Mouse (Mus musculus) ES-E14 (cell line): Measurements from ENCODE around the gene Vmn2r56. TPM values are rescaled to one million over a fixed set of nuclear protein-coding genes. Genes with fewer than 3 reads are reported as not detected.

Experiments
- DNase-seq: peaks from one replicate; pipeline ENCODE4 v3.0.0-alpha.2; 2013; ENCODE audit warnings: low read depth, low spot score
- H3K27ac ChIP-seq: 2 replicates; pipeline ENCODE4 v1.5.1; 2012; ENCODE audit warnings: low read depth, mild to moderate bottlenecking, low read length, moderate library complexity, mixed read lengths; ENCODE audit not compliant: poor library complexity, insufficient read depth, severe bottlenecking
- H3K36me3 ChIP-seq: 2 replicates; pipeline ENCODE4 v1.6.1; 2012; ENCODE audit warnings: mild to moderate bottlenecking, low read length, moderate library complexity, mixed read lengths; ENCODE audit not compliant: control insufficient read depth, poor library complexity, insufficient read depth, severe bottlenecking
- H3K4me1 ChIP-seq, 2 experiments: fragments of 150-350 bp in 1 of 2; sonication (generic) in 1 of 2; 2 replicates each; pipeline ENCODE4 v1.6.1; 2012; ENCODE audit warnings: low read length in 2 of 2, mild to moderate bottlenecking in 1 of 2, mixed read lengths in 1 of 2; ENCODE audit not compliant: control insufficient read depth in 2 of 2, insufficient read depth in 2 of 2, poor library complexity in 1 of 2
- H3K4me3 ChIP-seq, 2 experiments: fragments of 150-350 bp in 1 of 2; sonication (generic) in 1 of 2; 2 replicates each; pipeline ENCODE4 v1.5.1; 2012; ENCODE audit warnings: low read length in 2 of 2, low read depth in 1 of 2, mild to moderate bottlenecking in 1 of 2, mixed read lengths in 1 of 2; ENCODE audit not compliant: insufficient read depth in 1 of 2, poor library complexity in 1 of 2, severe bottlenecking in 1 of 2
- H3K9ac ChIP-seq: 2 replicates; pipeline ENCODE4 v1.6.1; 2012; ENCODE audit warnings: low read depth, mild to moderate bottlenecking, low read length, mixed read lengths; ENCODE audit not compliant: poor library complexity, insufficient read depth, severe bottlenecking
- H3K9me3 ChIP-seq: fragments of 150-350 bp; sonication (generic); 2 replicates; pipeline ENCODE4 v1.6.1; 2012; ENCODE audit warnings: low read depth, mild to moderate bottlenecking, low read length; ENCODE audit not compliant: control insufficient read depth, insufficient read depth
- CHD2 ChIP-seq: IDR thresholded peaks from 2 replicates; pipeline ENCODE4 v1.6.1; 2014; ENCODE audit warnings: mild to moderate bottlenecking, low read depth, low read length, inconsistent platforms
- HCFC1 ChIP-seq: IDR thresholded peaks from 2 replicates; pipeline ENCODE4 v1.6.1; 2012; ENCODE audit warnings: low read length, inconsistent platforms, borderline replicate concordance; ENCODE audit not compliant: insufficient read depth
- MAFK ChIP-seq: IDR thresholded peaks from 2 replicates; pipeline ENCODE4 v1.6.1; 2014; ENCODE audit warnings: mild to moderate bottlenecking, low read depth, low read length, inconsistent platforms; ENCODE audit not compliant: insufficient read depth
- ZC3H11A ChIP-seq: IDR thresholded peaks from 2 replicates; pipeline ENCODE4 v1.6.1; 2012; ENCODE audit warnings: low read depth, mild to moderate bottlenecking, inconsistent platforms, low read length, borderline replicate concordance
- ZNF384 ChIP-seq: IDR thresholded peaks from 2 replicates; pipeline ENCODE4 v1.6.1; 2012; ENCODE audit warnings: low read depth, low read length, inconsistent platforms
- in situ Hi-C, 2 experiments: fragments of 600-800 bp; cut with MboI; formaldehyde crosslinking; loops; one replicate each; pipeline ENCODE4 v1.15.1; 2025; ENCODE audit warnings: low sequenced_read_pairs in 2 of 2, inconsistent platforms in 1 of 2; ENCODE audit not compliant: unreplicated experiment in 2 of 2
- total RNA-seq: library from RNA; depleted of rRNA; stranded (reverse); fragments of 300-350 nt; gene quantifications from 2 replicates; pipeline ENCODE4 v1.2.3, GENCODE M21; 2012; rRNA removed

The Vmn2r56 gene
- total RNA-seq, result not detected in 2 replicates

- no peak within 1 kb of the TSS for H3K9ac ChIP-seq
- H3K4me1 ChIP-seq, result no peaks in the 10 kb centered on the region
- no peak within 1 kb of the TSS for H3K4me3 ChIP-seq
- in situ Hi-C loops, result no loop called here
- no peak within 1 kb of the TSS for H3K27ac ChIP-seq
- H3K9me3 ChIP-seq, result no peaks in the 10 kb centered on the region
- DNase-seq, result no peak
- no peaks in the 10 kb centered on the region for H3K36me3 ChIP-seq
- no peak for TF ChIP-seq HCFC1
These were observed at the start of gene Vmn2r56 for GRCm38 (mm10) chr7:12734904-12735303. Gene Vmn2r56 (minus strand): TSS chr7:12735004.

DNA sequence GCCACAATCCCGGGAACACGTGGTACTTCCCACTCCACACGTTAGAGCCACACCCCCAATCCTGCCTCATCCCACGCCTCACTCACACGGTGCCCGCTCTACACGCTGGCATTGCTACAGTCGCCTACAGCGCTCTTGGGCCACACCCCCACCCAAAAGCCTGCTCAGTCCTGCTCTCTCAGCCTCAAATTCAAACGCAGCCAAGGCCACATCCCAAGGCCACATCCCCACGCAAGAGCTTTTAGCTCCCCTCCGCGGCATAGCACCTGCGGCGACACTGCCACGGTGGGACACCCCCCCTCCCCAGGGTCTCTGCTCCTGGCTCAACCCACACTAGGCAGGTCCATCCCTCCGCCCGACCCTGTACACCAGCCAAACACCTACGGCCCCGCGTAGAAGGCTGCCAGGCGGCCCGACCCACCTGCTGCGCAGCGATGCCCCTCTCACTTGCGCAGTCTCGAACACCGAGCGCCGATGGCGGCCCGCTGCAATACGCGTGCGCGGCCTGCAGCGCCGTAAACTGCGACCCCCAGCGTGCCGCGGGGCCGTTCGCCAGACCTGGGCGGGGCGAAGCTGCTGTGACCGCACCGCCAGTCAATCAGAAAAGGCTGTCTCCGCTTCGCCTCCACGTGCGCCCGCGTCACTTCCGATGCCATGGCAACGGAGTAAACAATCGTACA lies 45.5 kb upstream of the Vmn2r56 start:
- Histone ChIP-seq H3K4me3 (peak overlapping the region; percentile 80 to 81), H3K36me3 (no peaks in the 10 kb centered on the region; the same call in 1 of the 2 replicates), H3K27ac (no peak overlapping the region), H3K4me1 (peaks cover 0 to 7% of the 10 kb centered on the region in 2 experiments; a peak in 1 of 4 replicates), H3K9ac (peak overlapping the region; percentile 85), H3K9me3 (no peaks in the 10 kb centered on the region)
- TF ChIP-seq CHD2, result no peak
- no peak for TF ChIP-seq ZNF384
- 0 out of 2 replicates have a peak, but pooled peaks have one; percentile 50 for TF ChIP-seq HCFC1
- in situ Hi-C loops, result no loop called here
- peak; percentile 78 for DNase-seq

- TF ChIP-seq MAFK (no peak), HCFC1 (no peak), CHD2 (no peak), ZNF384 (no peak), ZC3H11A (no peak)
- DNase-seq, result no peak
- H3K27ac ChIP-seq, result no peak overlapping the region
- peak overlapping the region; percentile 85 for H3K9ac ChIP-seq
- in situ Hi-C loops, result no loop called here
- peaks cover 0 to 7% of the 10 kb centered on the region in 2 experiments; a peak in 1 of 4 replicates for H3K4me1 ChIP-seq
- H3K4me3 ChIP-seq, result peak overlapping the region; percentile 80 to 81
- H3K36me3 ChIP-seq, result peaks cover 5% of the 10 kb centered on the region; the same call in 1 of the 2 replicates
- no peaks in the 10 kb centered on the region for H3K9me3 ChIP-seq
These were observed 45.0 kb upstream of the Vmn2r56 start for GRCm38 (mm10) chr7:12779782-12780150.

GRCm38 (mm10) chr7:12779141-12779540 lies 44.3 kb upstream of the Vmn2r56 start:
- Histone ChIP-seq H3K4me3 (no peak overlapping the region), H3K9ac (no peak overlapping the region), H3K4me1 (peaks cover 0 to 7% of the 10 kb centered on the region in 2 experiments; a peak in 1 of 4 replicates), H3K27ac (no peak overlapping the region), H3K9me3 (no peaks in the 10 kb centered on the region; the same call in 1 of the 2 replicates), H3K36me3 (peaks cover 11% of the 10 kb centered on the region)
- in situ Hi-C loops, result no loop called here
- no peak for TF ChIP-seq MAFK
- TF ChIP-seq ZC3H11A, result no peak
- TF ChIP-seq HCFC1, result no peak
- TF ChIP-seq ZNF384, result no peak
- no peak for TF ChIP-seq CHD2
- DNase-seq, result no peak

- TF ChIP-seq MAFK (no peak), ZNF384 (no peak), CHD2 (no peak), HCFC1 (no peak)
- DNase-seq, result no peak
- Histone ChIP-seq H3K9me3 (no peaks in the 10 kb centered on the region; the same call in 1 of the 2 replicates), H3K4me3 (no peak overlapping the region), H3K4me1 (no peaks in the 10 kb centered on the region), H3K27ac (no peak overlapping the region), H3K36me3 (peaks cover 20% of the 10 kb centered on the region), H3K9ac (no peak overlapping the region)
- in situ Hi-C loops, result no loop called here
These were observed 39.8 kb upstream of the Vmn2r56 start for GRCm38 (mm10) chr7:12774606-12775005.
